Mouse (Mus musculus) liver, embryonic 14 days (tissue): ENCODE data around the gene Ube4b. TPM values are rescaled to one million over a fixed set of nuclear protein-coding genes. Genes with fewer than 3 reads are reported as not detected.

Experiments used
- polyA plus RNA-seq: library from polyadenylated mRNA; depleted of rRNA; stranded (reverse); fragments of >200 nt; gene quantifications from 2 replicates; pipeline ENCODE4 v1.2.3, GENCODE M21; 2012; rRNA removed

The Ube4b gene
- polyA plus RNA-seq: 16.5 and 19.4 TPM in 2 replicates

DNA sequence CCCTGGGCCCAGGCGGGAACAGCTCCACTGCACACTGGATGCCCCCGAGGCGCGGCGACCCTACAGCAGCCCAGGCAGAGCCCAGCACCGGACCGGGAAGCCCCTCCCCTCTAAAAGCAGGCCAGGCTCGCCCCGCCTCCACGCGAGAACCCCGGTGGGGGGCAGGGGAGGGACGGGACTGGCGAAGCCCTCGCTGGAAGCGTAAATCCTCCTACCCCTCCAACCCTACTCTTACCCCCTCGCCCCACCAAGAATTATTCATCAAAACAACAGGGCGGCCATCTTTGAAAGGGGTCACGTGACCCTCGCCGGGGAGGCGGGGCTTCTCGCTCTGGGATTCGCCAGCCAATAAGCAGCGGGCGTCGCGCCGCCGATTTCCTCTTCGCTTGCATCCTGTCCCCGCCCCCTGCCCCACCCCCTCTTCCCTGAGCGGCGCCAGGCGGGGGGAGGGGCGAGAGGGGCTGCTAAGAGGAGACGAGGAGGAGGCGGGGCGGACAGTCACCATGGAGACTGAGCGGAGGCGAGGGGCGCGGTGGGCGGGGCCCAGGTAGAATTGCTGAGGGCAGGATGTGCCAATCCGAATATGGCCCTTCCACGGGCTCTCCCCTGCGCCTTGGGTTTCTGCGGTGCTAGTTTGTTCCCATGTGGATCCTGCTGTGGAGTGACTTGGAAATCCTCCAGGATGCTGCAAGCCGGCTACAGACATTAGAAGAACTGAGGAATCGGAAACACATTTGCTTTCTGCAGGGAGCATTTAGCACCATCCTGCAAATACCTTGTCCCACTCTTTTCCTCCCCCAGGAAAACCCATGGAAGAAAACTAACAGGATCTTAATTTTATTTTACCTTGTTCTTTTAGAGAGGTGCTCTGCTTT is at the start of gene Ube4b:
Gene Ube4b, minus strand, starts transcription at position 425 of the 875 bp plus-strand sequence.

DNA sequence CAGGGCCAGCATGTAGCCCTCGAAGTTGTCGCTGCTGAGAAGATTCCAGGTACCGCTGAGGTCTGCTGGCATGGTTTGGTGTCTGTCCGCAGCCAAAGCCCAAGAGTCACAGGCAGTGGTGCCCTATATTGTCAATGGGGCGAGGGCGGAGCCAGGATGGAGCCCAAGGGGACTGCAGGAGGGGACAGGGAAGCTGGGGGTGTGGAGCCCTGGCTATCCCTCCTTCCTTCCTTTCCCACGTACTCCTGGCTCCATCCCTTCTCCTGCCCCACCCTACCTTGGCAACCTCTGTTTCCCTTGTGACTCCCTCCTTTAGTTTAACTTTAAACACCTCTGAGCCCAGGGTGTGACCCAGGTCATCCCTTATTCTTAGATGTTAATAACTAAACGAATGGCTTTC is 28.3 kb upstream of the Ube4b start, which contains the start of gene Rbp7:
Gene Rbp7, minus strand, starts transcription at position 100 of the 400 bp plus-strand sequence.

DNA sequence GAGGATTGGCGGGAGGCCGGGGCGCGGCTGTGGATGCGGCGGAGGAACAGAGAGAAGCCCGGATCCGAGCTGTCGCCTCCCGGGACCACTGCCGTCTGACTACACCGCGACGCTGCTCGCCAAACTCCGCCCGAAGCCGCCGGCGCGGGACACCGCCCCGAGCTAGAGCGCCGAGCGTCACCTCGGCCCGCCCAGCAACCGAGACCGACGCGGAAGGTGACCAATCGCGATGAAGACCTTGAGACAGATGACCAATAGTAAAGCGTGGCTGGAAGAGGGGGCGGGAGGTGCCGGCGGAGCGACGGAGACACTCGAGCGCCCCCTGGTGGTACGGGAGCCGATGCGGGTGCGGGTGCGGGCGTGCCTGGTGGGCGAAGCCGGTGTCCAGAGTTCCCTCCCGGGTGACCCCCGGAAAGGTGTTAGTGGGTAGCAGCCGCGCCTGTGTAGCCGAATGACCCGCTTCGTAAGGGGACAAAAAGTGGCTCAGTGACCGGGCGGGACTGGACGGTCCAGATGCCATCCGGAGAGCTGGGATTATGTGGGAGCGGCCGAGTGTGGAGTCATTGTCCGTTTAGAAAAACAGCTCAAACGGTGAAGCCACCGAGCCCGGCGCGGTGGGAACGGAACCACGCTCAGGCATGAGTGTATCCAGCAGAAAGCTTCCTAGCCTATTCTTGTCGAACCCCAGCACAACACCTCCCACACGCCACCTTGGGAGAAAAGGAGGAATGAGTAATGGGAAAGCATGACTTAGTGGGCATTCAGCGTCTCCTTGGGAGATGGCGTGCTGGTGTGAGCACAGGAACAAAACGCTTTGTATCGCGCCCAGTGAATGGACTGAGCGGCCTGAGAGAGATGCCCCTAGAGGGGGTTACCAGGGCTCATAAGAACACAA is 118.7 kb downstream of the Ube4b start, which contains the start of gene Kif1b:
Gene Kif1b, minus strand, starts transcription at position 98 of the 895 bp plus-strand sequence.

Other genes with a start within 250 kb of the Ube4b start
- gene Kif1b, start 119.1 kb downstream of the Ube4b start, polyA plus RNA-seq: 3.9 and 4.1 TPM in 2 replicates
- not detected in 2 replicates for gene Rbp7, start 28.2 kb upstream of the Ube4b start, polyA plus RNA-seq
- not detected in 2 replicates for gene Tmem274, start 50.6 kb upstream of the Ube4b start, polyA plus RNA-seq
- 3.6 and 3.8 TPM in 2 replicates for gene Nmnat1, start 58.5 kb upstream of the Ube4b start, polyA plus RNA-seq
- gene Lzic, start 58.5 kb upstream of the Ube4b start, polyA plus RNA-seq: 10.0 and 10.7 TPM in 2 replicates
- 1.7 TPM in 2 replicates for gene Ctnnbip1, start 91.5 kb upstream of the Ube4b start, polyA plus RNA-seq
- 1.3 and 1.4 TPM in 2 replicates for gene Clstn1, start 159.7 kb upstream of the Ube4b start, polyA plus RNA-seq